Comparison of ENCODE assay signal across 29 mouse cellular contexts in genomic region chr1:189913093-189913760, GRCm38 (mm10). TPM values are rescaled to one million over a fixed set of nuclear protein-coding genes. Genes with fewer than 3 reads are reported as not detected.
DNase-seq lines count a peak whose midpoint lies in the region; ATAC-seq and TF ChIP-seq lines count a peak whose summit lies in the region.
"Had no signal": no experiment of that assay in that cellular context is flagged by ENCODE, and none has a peak within 500 bp of the region (broad histone marks: within the 10 kb centered on the region; RNA-seq: fewer than 3 reads in every experiment).

No protein-coding gene starts in this region.

- no peak overlapping the region for H3K4me2 ChIP-seq in heart, embryonic 15.5 days
- no peak overlapping the region for H3K4me2 ChIP-seq in midbrain, embryonic 13.5 days (replicated peaks)
- H3K4me2 ChIP-seq: embryonic facial prominence, embryonic 13.5 days; forebrain, embryonic 12.5 days; hindbrain, embryonic 15.5 days; liver, embryonic 15.5 days; neural tube, embryonic 13.5 days had no signal

- no peaks in the 10 kb centered on the region for H3K9me3 ChIP-seq in heart, embryonic 15.5 days (replicated peaks)
- no peaks in the 10 kb centered on the region for H3K9me3 ChIP-seq in midbrain, embryonic 10.5 days (replicated peaks)
- H3K9me3 ChIP-seq in midbrain, embryonic 13.5 days = no peaks in the 10 kb centered on the region
- H3K9me3 ChIP-seq in limb, embryonic 10.5 days (replicated peaks) = no peaks in the 10 kb centered on the region
- H3K9me3 ChIP-seq: embryonic facial prominence, embryonic 13.5 days; forebrain, embryonic 12.5 days; hindbrain, embryonic 15.5 days; liver, embryonic 15.5 days; neural tube, embryonic 13.5 days had no signal

- intact Hi-C loops in gastrocnemius, adult 2 months (cut with DNase I) = no loop called here
- intact Hi-C loops in gastrocnemius, postnatal 14 days (cut with DNase I; ENCODE audit: low total_unique reads) = no loop called here
- intact Hi-C loops in heart, postnatal 14 days (cut with DNase I) = no loop called here

- H3K4me3 ChIP-seq in gastrocnemius, adult 2 months = peak overlapping the region; percentile 15; the same call in 1 of the 2 replicates
- H3K4me3 ChIP-seq in heart, embryonic 15.5 days = no peak overlapping the region
- H3K4me3 ChIP-seq in midbrain, embryonic 10.5 days = no peak overlapping the region
- H3K4me3 ChIP-seq in midbrain, embryonic 13.5 days (replicated peaks) = no peak overlapping the region
- H3K4me3 ChIP-seq in limb, embryonic 10.5 days = no peak overlapping the region
- H3K4me3 ChIP-seq: embryonic facial prominence, embryonic 13.5 days; erythroblast, embryonic 14.5 days; forebrain, embryonic 12.5 days; hindbrain, embryonic 15.5 days; liver, embryonic 15.5 days; myocyte; neural tube, embryonic 13.5 days had no signal

- H3K27ac ChIP-seq in gastrocnemius, adult 2 months = peak overlapping the region; percentile 83
- H3K27ac ChIP-seq in heart, embryonic 15.5 days = peak overlapping the region; percentile 11; the same call in 1 of the 2 replicates
- 0 out of 2 replicates have a peak overlapping the region, but pooled peaks have one; percentile 72 for H3K27ac ChIP-seq in midbrain, embryonic 10.5 days (replicated peaks)
- no peak overlapping the region for H3K27ac ChIP-seq in midbrain, embryonic 13.5 days
- H3K27ac ChIP-seq in limb, embryonic 10.5 days = 0 out of 2 replicates have a peak overlapping the region, but pooled peaks have one; percentile 38
- H3K27ac ChIP-seq: embryonic facial prominence, embryonic 13.5 days; forebrain, embryonic 12.5 days; hindbrain, embryonic 15.5 days; kidney, postnatal 0 days; liver, embryonic 15.5 days; neural tube, embryonic 13.5 days had no signal

- DNase-seq in gastrocnemius, adult 2 months = peak; percentile 80
- no peak for DNase-seq in gastrocnemius, postnatal 14 days
- DNase-seq in heart, postnatal 14 days = no peak
- no peak for DNase-seq in midbrain, embryonic 10.5 days (ENCODE audit: low spot score)
- no peak for DNase-seq in limb, embryonic 10.5 days (ENCODE audit: low spot score)
- DNase-seq in spleen, adult 12 weeks (ENCODE audit: low spot score) = no peak
- DNase-seq: adrenal gland, postnatal 10 days; cerebellum, adult 2 months; cerebellum, postnatal 36 days; embryo, embryonic 11 days; heart, adult 11 months; heart, postnatal 36 days; kidney, adult 2 months; layer of hippocampus, adult 9-11 months; liver; lung, postnatal 14 days; retina, postnatal 1 day had no signal

- no peak for TF ChIP-seq CTCF in gastrocnemius, adult 2 months (IDR thresholded peaks at IDR 0.05)

- H3K4me1 ChIP-seq in heart, embryonic 15.5 days (replicated peaks) = peaks cover 77% of the 10 kb centered on the region
- H3K4me1 ChIP-seq in midbrain, embryonic 10.5 days = peaks cover 65% of the 10 kb centered on the region
- H3K4me1 ChIP-seq in midbrain, embryonic 13.5 days (replicated peaks) = peaks cover 40% of the 10 kb centered on the region
- peaks cover 65% of the 10 kb centered on the region for H3K4me1 ChIP-seq in limb, embryonic 10.5 days

- 79% methylated on average over 21 of the region's 21 CpGs for whole genome bisulfite sequencing in heart, embryonic 15.5 days
- 90% methylated on average over 21 of the region's 21 CpGs for WGBS in midbrain, embryonic 10.5 days
- WGBS in midbrain, embryonic 13.5 days = 92% methylated on average over 21 of the region's 21 CpGs
- WGBS in limb, embryonic 10.5 days = 91% methylated on average over 21 of the region's 21 CpGs

- no peak overlapping the region for H3K9ac ChIP-seq in heart, embryonic 15.5 days
- H3K9ac ChIP-seq in midbrain, embryonic 13.5 days (replicated peaks) = no peak overlapping the region
- H3K9ac ChIP-seq: embryonic facial prominence, embryonic 13.5 days; forebrain, embryonic 12.5 days; hindbrain, embryonic 15.5 days; liver, embryonic 15.5 days; neural tube, embryonic 13.5 days had no signal

- no peak for ATAC-seq in heart, embryonic 15.5 days (replicated peaks; ENCODE audit: insufficient number of reproducible peaks, insufficient read depth, low FRiP score, low read depth)
- ATAC-seq in midbrain, embryonic 13.5 days = no peak
- ATAC-seq: activated CD4-positive, CD25-positive, alpha-beta regulatory T cell, adult 4 months; midbrain, embryonic 16.5 days had no signal

- H3K27me3 ChIP-seq in heart, embryonic 15.5 days = no peaks in the 10 kb centered on the region
- no peaks in the 10 kb centered on the region for H3K27me3 ChIP-seq in midbrain, embryonic 10.5 days (ENCODE audit: low read depth, poor library complexity, severe bottlenecking)
- H3K27me3 ChIP-seq in midbrain, embryonic 13.5 days = peaks cover 3% of the 10 kb centered on the region; the same call in 1 of the 2 replicates
- no peaks in the 10 kb centered on the region for H3K27me3 ChIP-seq in limb, embryonic 10.5 days (ENCODE audit: low read depth, poor library complexity, severe bottlenecking)
- H3K27me3 ChIP-seq: embryonic facial prominence, embryonic 13.5 days; hindbrain, embryonic 15.5 days; liver, embryonic 15.5 days; neural tube, embryonic 13.5 days had no signal

- H3K36me3 ChIP-seq in heart, embryonic 15.5 days = peaks cover 9% of the 10 kb centered on the region; the same call in 1 of the 2 replicates
- peaks cover 27% of the 10 kb centered on the region for H3K36me3 ChIP-seq in midbrain, embryonic 10.5 days
- H3K36me3 ChIP-seq in midbrain, embryonic 13.5 days = 0 out of 2 replicates have a peak, but pooled peaks cover 3% of the 10 kb centered on the region
- peaks cover 19% of the 10 kb centered on the region for H3K36me3 ChIP-seq in limb, embryonic 10.5 days
- H3K36me3 ChIP-seq: hindbrain, embryonic 15.5 days; neural tube, embryonic 13.5 days had no signal

RNA-seq across cellular contexts. Expression of gene Smyd2, which starts 8.9 kb away (rescaled TPM):
- total RNA-seq in gastrocnemius, adult 2 months (2021) = 100 to 1,000 TPM; 200 to 329 TPM
- total RNA-seq in gastrocnemius, postnatal 14 days (2021) = 100 to 1,000 TPM; 148 to 151 TPM
- polyA plus RNA-seq in heart, embryonic 15.5 days (2015; fragmentation: Nextera tagmentation; extraction: Ambion mirVana) = 208 and 210 TPM in 2 replicates
- 100 to 1,000 TPM; 122 to 138 TPM for total RNA-seq in heart, postnatal 14 days (2021)
- polyA plus RNA-seq in midbrain, embryonic 10.5 days (2016; fragmentation: Nextera tagmentation; extraction: Ambion mirVana) = 62.7 and 68.3 TPM in 2 replicates
- polyA plus RNA-seq in midbrain, embryonic 13.5 days (2015; fragmentation: Nextera tagmentation; extraction: Ambion mirVana) = 44.2 and 45.0 TPM in 2 replicates
- 79.5 and 89.4 TPM in 2 replicates for polyA plus RNA-seq in limb, embryonic 10.5 days (2016; fragmentation: Nextera tagmentation; extraction: Ambion mirVana)
